8 mouse cellular contexts compared by ENCODE assay signal in the genomic region with DNA sequence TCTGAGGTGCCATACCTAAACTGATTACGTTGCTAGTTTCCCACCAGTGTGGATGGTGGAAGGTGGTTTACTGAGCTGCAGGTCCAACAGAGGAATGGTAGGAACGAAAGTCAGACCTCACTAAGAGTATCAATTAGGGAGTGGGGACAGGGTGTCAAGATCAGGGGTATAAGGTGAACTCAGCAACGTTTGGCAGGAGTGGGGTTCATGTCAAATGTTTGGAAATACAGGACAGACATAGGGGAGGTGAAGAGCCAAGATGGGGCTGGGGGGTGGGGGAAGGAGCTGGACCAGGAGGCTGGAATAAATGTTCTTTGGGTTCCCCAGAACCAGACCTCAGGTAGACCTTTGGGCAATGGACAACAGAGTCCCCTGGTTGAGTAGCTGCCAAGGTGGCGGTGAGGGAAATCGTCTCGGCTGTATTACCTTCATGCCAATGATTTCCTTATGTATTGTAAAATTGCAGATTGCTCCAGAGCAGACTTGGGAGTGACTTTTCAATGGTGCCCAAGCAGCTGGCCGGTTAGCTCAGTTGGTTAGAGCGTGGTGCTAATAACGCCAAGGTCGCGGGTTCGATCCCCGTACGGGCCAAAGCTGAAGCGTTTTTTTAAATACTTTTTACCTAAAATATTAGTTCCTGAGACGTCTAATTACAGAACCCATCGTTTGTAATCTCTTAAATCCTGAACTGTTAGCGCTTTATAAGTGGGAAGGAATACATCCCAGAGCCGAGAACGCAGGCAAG. TPM values are rescaled to one million over a fixed set of nuclear protein-coding genes. Genes with fewer than 3 reads are reported as not detected.
DNase-seq lines count a peak whose midpoint lies in the region; ATAC-seq and TF ChIP-seq lines count a peak whose summit lies in the region.

No protein-coding gene starts in this region.

- dilution Hi-C loops in CH12.LX (cut with MboI; ENCODE audit: extremely low pct_ligation_motif_present, extremely low pct_unique_long_range_greater_than_20kb, low sequenced_read_pairs) = no loop called here

- H3K4me3 ChIP-seq in CH12.LX (replicated peaks in 1 of 3; ENCODE audit: low read depth in 2 of 3, low read length in 2 of 3, poor library complexity in 1 of 3) = peak overlapping the region; percentile 64 to 86 (median 65)
- peak overlapping the region; percentile 59 for H3K4me3 ChIP-seq in forebrain, embryonic 15.5 days
- peak overlapping the region; percentile 71 for H3K4me3 ChIP-seq in hindbrain, embryonic 10.5 days
- H3K4me3 ChIP-seq in lung, postnatal 0 days (ENCODE audit: low read depth, low read length) = peak overlapping the region; percentile 67

- no peaks in the 10 kb centered on the region for H3K27me3 ChIP-seq in CH12.LX (replicated peaks)
- no peaks in the 10 kb centered on the region for H3K27me3 ChIP-seq in forebrain, embryonic 15.5 days
- no peaks in the 10 kb centered on the region for H3K27me3 ChIP-seq in hindbrain, embryonic 10.5 days (ENCODE audit: insufficient read depth, poor library complexity, severe bottlenecking)
- H3K27me3 ChIP-seq in lung, postnatal 0 days (replicated peaks; ENCODE audit: insufficient read depth, low read length) = no peaks in the 10 kb centered on the region

- in situ Hi-C loops in CH12.LX (cut with MboI; ENCODE audit: low pct_ligation_motif_present, low pct_unique_long_range_greater_than_20kb, low sequenced_read_pairs) = no loop called here

- no peak for TF ChIP-seq EP300 in CH12.LX (IDR thresholded peaks at IDR 0.05; ENCODE audit: low read length)
- TF ChIP-seq EP300 in lung, postnatal 0 days (IDR thresholded peaks at IDR 0.05) = no peak

- peak; percentile 90 for DNase-seq in CH12.LX (ENCODE audit: extremely low read depth)
- peak; percentile 82 for DNase-seq in c-Kit-negative CD71-positive TER-119-positive erythroid progenitor cells, embryonic 14.5 days (ENCODE audit: low read depth, low spot score)
- DNase-seq in hindbrain, embryonic 10.5 days (ENCODE audit: low spot score) = peak; percentile 88
- DNase-seq in layer of hippocampus, postnatal 10 days (ENCODE audit: low spot score in 2 of 2) = peak; percentile 86 to 92
- peak; percentile 82 for DNase-seq in lung, postnatal 0 days (ENCODE audit: low spot score)
- DNase-seq in retina, postnatal 1 day = peak; percentile 88
- DNase-seq in thymus, postnatal 36 days = peak; percentile 79 to 82

- TF ChIP-seq RAD21 in CH12.LX (IDR thresholded peaks at IDR 0.05; ENCODE audit: low read depth, low read length) = no peak

- no peaks in the 10 kb centered on the region for H3K79me2 ChIP-seq in CH12.LX (replicated peaks; ENCODE audit: control insufficient read depth, extremely low read depth, insufficient read depth, poor library complexity, severe bottlenecking)

- peak overlapping the region; percentile 75 for H3K9ac ChIP-seq in CH12.LX (ENCODE audit: insufficient read depth, low read depth)
- H3K9ac ChIP-seq in forebrain, embryonic 15.5 days (replicated peaks) = peak overlapping the region; percentile 62
- H3K9ac ChIP-seq in lung, postnatal 0 days (replicated peaks; ENCODE audit: low read depth) = peak overlapping the region; percentile 58

- WGBS in forebrain, embryonic 15.5 days = 9% methylated on average over 20 of the region's 20 CpGs
- WGBS in hindbrain, embryonic 10.5 days = 10% methylated on average over 20 of the region's 20 CpGs
- 8% methylated on average over 20 of the region's 20 CpGs for WGBS in lung, postnatal 0 days

- peaks cover 18 to 32% of the 10 kb centered on the region in 2 experiments for H3K4me1 ChIP-seq in CH12.LX (ENCODE audit: control insufficient read depth in 1 of 2, insufficient read depth in 2 of 2)
- peaks cover 30% of the 10 kb centered on the region for H3K4me1 ChIP-seq in forebrain, embryonic 15.5 days
- peaks cover 33% of the 10 kb centered on the region for H3K4me1 ChIP-seq in hindbrain, embryonic 10.5 days (replicated peaks)
- H3K4me1 ChIP-seq in lung, postnatal 0 days (ENCODE audit: insufficient read depth, low read depth, low read length) = peaks cover 6% of the 10 kb centered on the region

- H3K4me2 ChIP-seq in CH12.LX (ENCODE audit: insufficient read depth, low read depth, poor library complexity, severe bottlenecking) = peak overlapping the region; percentile 87
- H3K4me2 ChIP-seq in forebrain, embryonic 15.5 days (replicated peaks) = peak overlapping the region; percentile 49
- peak overlapping the region; percentile 65 for H3K4me2 ChIP-seq in lung, postnatal 0 days (replicated peaks; ENCODE audit: low read depth, low read length)

- TF ChIP-seq CTCF in CH12.LX (conservative IDR thresholded peaks at IDR 0.05 in 1 of 2, IDR thresholded peaks at IDR 0.05 in 1 of 2; ENCODE audit: low read depth in 2 of 2, low read length in 2 of 2) = no peak
- no peak for TF ChIP-seq CTCF in lung, postnatal 0 days (IDR thresholded peaks at IDR 0.05)

- H3K36me3 ChIP-seq in CH12.LX (replicated peaks in 1 of 2; ENCODE audit: control insufficient read depth in 1 of 2, insufficient read depth in 1 of 2, low read length in 1 of 2) = peaks cover 40 to 47% of the 10 kb centered on the region in 2 experiments
- peaks cover 29% of the 10 kb centered on the region for H3K36me3 ChIP-seq in forebrain, embryonic 15.5 days
- H3K36me3 ChIP-seq in hindbrain, embryonic 10.5 days = peaks cover 45% of the 10 kb centered on the region
- 0 out of 2 replicates have a peak, but pooled peaks cover 8% of the 10 kb centered on the region for H3K36me3 ChIP-seq in lung, postnatal 0 days (ENCODE audit: insufficient read depth, low read length)

- H3K27ac ChIP-seq in CH12.LX (ENCODE audit: insufficient read depth, low read depth) = peak overlapping the region; percentile 61
- peak overlapping the region; percentile 81 for H3K27ac ChIP-seq in forebrain, embryonic 15.5 days (replicated peaks)
- H3K27ac ChIP-seq in hindbrain, embryonic 10.5 days = peak overlapping the region; percentile 89
- peak overlapping the region; percentile 73; the same call in 1 of the 2 replicates for H3K27ac ChIP-seq in lung, postnatal 0 days (ENCODE audit: low read length)

- peak; percentile 86 for TF ChIP-seq POLR2A in CH12.LX (IDR thresholded peaks at IDR 0.05; ENCODE audit: low read depth, low read length)

- no peak for ATAC-seq in forebrain, embryonic 15.5 days (replicated peaks)
- 0 out of 2 replicates have a peak, but pooled peaks have one; percentile 11 for ATAC-seq in lung, postnatal 0 days

- H3K9me3 ChIP-seq in CH12.LX (replicated peaks; ENCODE audit: low read length) = no peaks in the 10 kb centered on the region
- no peaks in the 10 kb centered on the region for H3K9me3 ChIP-seq in forebrain, embryonic 15.5 days
- no peaks in the 10 kb centered on the region for H3K9me3 ChIP-seq in hindbrain, embryonic 10.5 days
- H3K9me3 ChIP-seq in lung, postnatal 0 days (ENCODE audit: low read length) = no peaks in the 10 kb centered on the region

TF ChIP-seq in CH12.LX, 34 proteins besides CTCF, POLR2A, EP300 and RAD21 (continues in another document):
- TF ChIP-seq TBP (conservative IDR thresholded peaks at IDR 0.05; ENCODE audit: low read depth, low read length) (peak; percentile 99), USF2 (conservative IDR thresholded peaks at IDR 0.05; ENCODE audit: low read depth, low read length) (no peak), CHD1 (IDR thresholded peaks at IDR 0.05; ENCODE audit: low read depth, low read length) (no peak), PAX5 (IDR thresholded peaks at IDR 0.05; ENCODE audit: low read length) (no peak)

RNA-seq across cellular contexts. Expression of a gene that starts 8.8 kb away (rescaled TPM):
- total RNA-seq in CH12.LX (2012; rRNA removed) (170 and 177 TPM in 2 replicates), CH12.LX (2014; rRNA removed) (181 and 190 TPM in 2 replicates)
- polyA plus RNA-seq in CH12.LX (2012; ENCODE audit: insufficient read length, low read depth) = 178 and 200 TPM in 2 replicates
- 68.3 and 81.8 TPM in 2 replicates for polyA plus RNA-seq in forebrain, embryonic 15.5 days (2015; fragmentation: Nextera tagmentation; extraction: Ambion mirVana)
- 184 and 228 TPM in 2 replicates for polyA plus RNA-seq in hindbrain, embryonic 10.5 days (2016; fragmentation: Nextera tagmentation; extraction: Ambion mirVana)
- total RNA-seq in layer of hippocampus, postnatal 10 days (2021) = 1 to 10 TPM; 5.3 to 6.0 TPM
- polyA plus RNA-seq in lung, postnatal 0 days (2015; fragmentation: Nextera tagmentation; extraction: Ambion mirVana) = 6.5 and 9.1 TPM in 2 replicates

RNA-seq across cellular contexts. Expression of a gene that starts 20.9 kb away (rescaled TPM):
- total RNA-seq in CH12.LX (2012; rRNA removed) (40.1 and 44.8 TPM in 2 replicates), CH12.LX (2014; rRNA removed) (20.5 and 22.7 TPM in 2 replicates)
- 44.1 and 69.8 TPM in 2 replicates for polyA plus RNA-seq in CH12.LX (2012; ENCODE audit: insufficient read length, low read depth)
- polyA plus RNA-seq in forebrain, embryonic 15.5 days (2015; fragmentation: Nextera tagmentation; extraction: Ambion mirVana) = 65.9 and 67.8 TPM in 2 replicates
- polyA plus RNA-seq in hindbrain, embryonic 10.5 days (2016; fragmentation: Nextera tagmentation; extraction: Ambion mirVana) = 89.8 and 90.9 TPM in 2 replicates
- total RNA-seq in layer of hippocampus, postnatal 10 days (2021) = 10 to 100 TPM; 41.1 to 50.7 TPM
- polyA plus RNA-seq in lung, postnatal 0 days (2015; fragmentation: Nextera tagmentation; extraction: Ambion mirVana) = 12.2 and 12.3 TPM in 2 replicates

RNA-seq across cellular contexts. Expression of a gene that starts 22.9 kb away (rescaled TPM):
- 9.7 and 11.1 TPM in 2 replicates for total RNA-seq in CH12.LX (2012; rRNA removed)
- total RNA-seq in CH12.LX (2014; rRNA removed) = 5.1 and 7.3 TPM in 2 replicates
- 5.4 and 6.2 TPM in 2 replicates for polyA plus RNA-seq in CH12.LX (2012; ENCODE audit: insufficient read length, low read depth)
- polyA plus RNA-seq in forebrain, embryonic 15.5 days (2015; fragmentation: Nextera tagmentation; extraction: Ambion mirVana) = 12.8 and 15.4 TPM in 2 replicates
- polyA plus RNA-seq in hindbrain, embryonic 10.5 days (2016; fragmentation: Nextera tagmentation; extraction: Ambion mirVana) = 8.5 and 12.6 TPM in 2 replicates
- 10 to 100 TPM; 24.2 to 24.9 TPM for total RNA-seq in layer of hippocampus, postnatal 10 days (2021)
- 20.1 and 21.9 TPM in 2 replicates for polyA plus RNA-seq in lung, postnatal 0 days (2015; fragmentation: Nextera tagmentation; extraction: Ambion mirVana)

RNA-seq across cellular contexts. Expression of a gene that starts 28.4 kb away (rescaled TPM):
- total RNA-seq in CH12.LX (2012; rRNA removed) = 110 and 132 TPM in 2 replicates
- total RNA-seq in CH12.LX (2014; rRNA removed) = 61.9 and 65.0 TPM in 2 replicates
- polyA plus RNA-seq in CH12.LX (2012; ENCODE audit: insufficient read length, low read depth) = 66.5 and 72.9 TPM in 2 replicates
- polyA plus RNA-seq in forebrain, embryonic 15.5 days (2015; fragmentation: Nextera tagmentation; extraction: Ambion mirVana) = 22.5 and 26.3 TPM in 2 replicates
- 40.6 and 57.3 TPM in 2 replicates for polyA plus RNA-seq in hindbrain, embryonic 10.5 days (2016; fragmentation: Nextera tagmentation; extraction: Ambion mirVana)
- 10 to 100 TPM; 26.2 to 37.5 TPM for total RNA-seq in layer of hippocampus, postnatal 10 days (2021)
- 7.0 and 9.0 TPM in 2 replicates for polyA plus RNA-seq in lung, postnatal 0 days (2015; fragmentation: Nextera tagmentation; extraction: Ambion mirVana)

RNA-seq across cellular contexts. Expression of a gene that starts 33.9 kb away (rescaled TPM):
- total RNA-seq in CH12.LX (2012; rRNA removed) (24.4 and 30.1 TPM in 2 replicates), CH12.LX (2014; rRNA removed) (20.3 and 31.3 TPM in 2 replicates)
- 13.4 and 22.6 TPM in 2 replicates for polyA plus RNA-seq in CH12.LX (2012; ENCODE audit: insufficient read length, low read depth)
- 47.6 and 50.5 TPM in 2 replicates for polyA plus RNA-seq in forebrain, embryonic 15.5 days (2015; fragmentation: Nextera tagmentation; extraction: Ambion mirVana)
- polyA plus RNA-seq in hindbrain, embryonic 10.5 days (2016; fragmentation: Nextera tagmentation; extraction: Ambion mirVana) = 56.6 and 57.6 TPM in 2 replicates
- total RNA-seq in layer of hippocampus, postnatal 10 days (2021) = 10 to 100 TPM; 10.4 to 14.0 TPM
- 62.9 and 70.0 TPM in 2 replicates for polyA plus RNA-seq in lung, postnatal 0 days (2015; fragmentation: Nextera tagmentation; extraction: Ambion mirVana)
